Mouse (Mus musculus): ENCODE measurements around the gene Bmp7. TPM values are rescaled to one million over a fixed set of nuclear protein-coding genes. Genes with fewer than 3 reads are reported as not detected.
A peak's percentile ranks its signal among the peaks of the same experiment; 100 is the strongest.

Bmp7 gene
- total RNA-seq, 2 experiments from 2014 or later: 0.23 to 0.45 TPM

GRCm38 (mm10) chr2:172854136-172854535 lies 86.0 kb downstream of the Bmp7 start:
- DNase-seq: no peak

GRCm38 (mm10) chr2:172851773-172852172 lies 88.3 kb downstream of the Bmp7 start:
- TF ChIP-seq CTCF (IDR thresholded peaks at IDR 0.05): no peak
- Histone ChIP-seq H3K27ac (no peak overlapping the region), H3K4me3 (no peak overlapping the region)
- intact Hi-C loops (cut with DNase I): no loop called here
- DNase-seq: no peak

More at GRCm38 (mm10) chr2:172854136-172854535, 86.0 kb downstream of the Bmp7 start:
- Histone ChIP-seq H3K4me3 (no peak overlapping the region), H3K27ac (no peak overlapping the region)
- no peak for TF ChIP-seq CTCF (IDR thresholded peaks at IDR 0.05)
- intact Hi-C loops (cut with DNase I): no loop called here

- DNase-seq: no peak
- TF ChIP-seq CTCF (IDR thresholded peaks at IDR 0.05): peak; percentile 71
- intact Hi-C loops (cut with DNase I): no loop called here
- Histone ChIP-seq H3K4me3 (no peak overlapping the region), H3K27ac (no peak overlapping the region)
These were observed 91.9 kb downstream of the Bmp7 start for GRCm38 (mm10) chr2:172848193-172848592.

GRCm38 (mm10) chr2:172846311-172846575 lies 93.9 kb downstream of the Bmp7 start:
- no peak overlapping the region for H3K27ac ChIP-seq
- TF ChIP-seq CTCF (IDR thresholded peaks at IDR 0.05): no peak
- intact Hi-C loops (cut with DNase I): no loop called here
- no peak overlapping the region for H3K4me3 ChIP-seq
- DNase-seq: no peak

- intact Hi-C loops (cut with DNase I): no loop called here
- no peak for TF ChIP-seq CTCF (IDR thresholded peaks at IDR 0.05)
- no peak for DNase-seq
- H3K27ac ChIP-seq: no peak overlapping the region
- H3K4me3 ChIP-seq: no peak overlapping the region
These were observed 94.4 kb downstream of the Bmp7 start for GRCm38 (mm10) chr2:172845536-172846310.

- DNase-seq: no peak
These were observed 96.2 kb downstream of the Bmp7 start for GRCm38 (mm10) chr2:172843903-172844302.

GRCm38 (mm10) chr2:172842306-172842705 lies 97.8 kb downstream of the Bmp7 start:
- intact Hi-C loops (cut with DNase I): no loop called here
- DNase-seq: no peak
- TF ChIP-seq CTCF (IDR thresholded peaks at IDR 0.05): no peak

More at GRCm38 (mm10) chr2:172843903-172844302, 96.2 kb downstream of the Bmp7 start:
- intact Hi-C loops (cut with DNase I): no loop called here
- Histone ChIP-seq H3K4me3 (no peak overlapping the region), H3K27ac (no peak overlapping the region)
- no peak for TF ChIP-seq CTCF (IDR thresholded peaks at IDR 0.05)

GRCm38 (mm10) chr2:172840905-172841750 lies 99.0 kb downstream of the Bmp7 start:
- no peak overlapping the region for H3K27ac ChIP-seq
- intact Hi-C loops (cut with DNase I): no loop called here
- no peak for TF ChIP-seq CTCF (IDR thresholded peaks at IDR 0.05)
- no peak overlapping the region for H3K4me3 ChIP-seq
- DNase-seq: no peak

More at GRCm38 (mm10) chr2:172842306-172842705, 97.8 kb downstream of the Bmp7 start:
- Histone ChIP-seq H3K27ac (no peak overlapping the region), H3K4me3 (no peak overlapping the region)

- intact Hi-C loops (cut with DNase I): no loop called here
- no peak for DNase-seq
- no peak for TF ChIP-seq CTCF (IDR thresholded peaks at IDR 0.05)
- no peak overlapping the region for H3K27ac ChIP-seq
- no peak overlapping the region for H3K4me3 ChIP-seq
These were observed 100.7 kb downstream of the Bmp7 start for GRCm38 (mm10) chr2:172839317-172839980.

- no peak for TF ChIP-seq CTCF (IDR thresholded peaks at IDR 0.05)
- H3K4me3 ChIP-seq: no peak overlapping the region
- intact Hi-C loops (cut with DNase I): no loop called here
- no peak overlapping the region for H3K27ac ChIP-seq
- no peak for DNase-seq
These were observed 103.6 kb downstream of the Bmp7 start for GRCm38 (mm10) chr2:172836516-172836915.

GRCm38 (mm10) chr2:172833196-172833595 lies 106.9 kb downstream of the Bmp7 start:
- no peak for TF ChIP-seq CTCF (IDR thresholded peaks at IDR 0.05)
- Histone ChIP-seq H3K4me3 (no peak overlapping the region), H3K27ac (no peak overlapping the region)
- intact Hi-C loops (cut with DNase I): no loop called here
- DNase-seq: peak; percentile 75

GRCm38 (mm10) chr2:172831762-172832161 lies 108.4 kb downstream of the Bmp7 start:
- intact Hi-C loops (cut with DNase I): loop anchor here (1.0 to 2.0 kb wide), 2 partner anchors 165 to 257 kb away; no protein-coding TSS in a partner anchor
- DNase-seq: peak; percentile 79
- TF ChIP-seq CTCF (IDR thresholded peaks at IDR 0.05): peak; percentile 77

GRCm38 (mm10) chr2:172831133-172831532 lies 109.0 kb downstream of the Bmp7 start:
- no peak overlapping the region for H3K27ac ChIP-seq
- intact Hi-C loops (cut with DNase I): loop anchor here (1.0 to 2.0 kb wide), 2 partner anchors 165 to 258 kb away; no protein-coding TSS in a partner anchor

More at GRCm38 (mm10) chr2:172831762-172832161, 108.4 kb downstream of the Bmp7 start:
- H3K4me3 ChIP-seq: no peak overlapping the region
- H3K27ac ChIP-seq: no peak overlapping the region

More at GRCm38 (mm10) chr2:172831133-172831532, 109.0 kb downstream of the Bmp7 start:
- peak; percentile 89 for DNase-seq
- peak; percentile 95 for TF ChIP-seq CTCF (IDR thresholded peaks at IDR 0.05)
- no peak overlapping the region for H3K4me3 ChIP-seq

Measured in gastrocnemius, adult 2 months (tissue).